Mouse (Mus musculus): Measurements from ENCODE around the gene Clpb.
A peak's percentile ranks its signal among the peaks of the same experiment; 100 is the strongest.

Gene Clpb

DNA sequence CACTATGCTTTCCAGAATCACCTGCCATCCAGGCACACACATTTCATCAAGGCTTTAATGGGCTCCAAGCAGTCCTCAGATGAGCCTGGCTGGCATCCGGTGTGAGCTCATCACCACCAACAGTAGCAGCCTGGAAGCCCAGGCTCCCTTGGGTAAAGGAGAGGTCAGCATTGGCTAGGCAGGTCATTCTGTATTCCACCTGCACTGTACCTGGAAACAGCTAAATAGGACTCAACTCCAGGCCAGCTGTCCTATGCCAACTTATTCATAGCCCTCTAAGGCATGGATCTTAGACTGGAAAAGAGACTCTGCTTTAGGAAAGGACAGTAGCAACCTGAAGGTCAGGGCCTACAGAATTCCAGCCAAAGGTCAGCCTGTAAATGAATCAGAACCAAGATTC, 68.7 kb downstream of the Clpb start:
- no peak for DNase-seq

DNA sequence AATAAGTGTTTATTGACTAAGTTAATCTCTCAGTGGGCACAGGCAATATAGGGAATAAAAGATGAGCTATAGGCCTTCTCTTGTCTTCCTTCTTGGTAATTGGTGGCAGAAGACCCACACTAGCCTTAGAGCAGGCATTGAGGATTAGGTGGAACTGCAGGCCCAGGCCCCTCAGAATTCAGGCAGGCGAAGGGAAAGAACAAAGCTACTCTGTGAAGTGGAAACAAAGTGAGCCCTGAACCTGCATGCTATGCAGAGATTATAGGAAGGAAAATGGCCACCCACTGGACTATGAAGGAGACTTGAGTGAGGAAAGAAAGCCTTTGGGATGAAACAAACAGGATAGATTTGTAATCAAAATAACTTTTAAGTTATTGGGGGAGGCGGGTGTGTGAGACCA, 69.6 kb downstream of the Clpb start:
- no peak for DNase-seq

DNA sequence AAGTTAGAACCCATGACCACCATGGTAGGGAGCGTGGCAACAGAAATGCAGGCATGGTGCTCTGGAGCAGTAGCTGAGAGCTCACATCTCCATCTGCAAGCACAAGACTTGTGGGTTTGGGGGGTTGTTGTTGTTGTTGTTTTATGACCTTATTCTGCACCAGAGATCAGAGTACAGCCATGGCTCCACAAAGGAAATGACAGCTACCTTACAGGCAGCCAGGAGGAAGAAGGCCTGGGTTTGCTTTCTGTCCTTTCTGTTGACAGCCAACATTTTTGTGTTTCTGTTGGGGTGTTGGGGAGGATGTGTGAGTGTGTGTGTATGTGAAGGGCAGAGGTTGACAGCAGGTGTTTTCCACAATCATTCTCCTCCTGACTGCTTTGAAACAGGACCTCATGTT, 71.9 kb downstream of the Clpb start:
- no peak for DNase-seq

DNA sequence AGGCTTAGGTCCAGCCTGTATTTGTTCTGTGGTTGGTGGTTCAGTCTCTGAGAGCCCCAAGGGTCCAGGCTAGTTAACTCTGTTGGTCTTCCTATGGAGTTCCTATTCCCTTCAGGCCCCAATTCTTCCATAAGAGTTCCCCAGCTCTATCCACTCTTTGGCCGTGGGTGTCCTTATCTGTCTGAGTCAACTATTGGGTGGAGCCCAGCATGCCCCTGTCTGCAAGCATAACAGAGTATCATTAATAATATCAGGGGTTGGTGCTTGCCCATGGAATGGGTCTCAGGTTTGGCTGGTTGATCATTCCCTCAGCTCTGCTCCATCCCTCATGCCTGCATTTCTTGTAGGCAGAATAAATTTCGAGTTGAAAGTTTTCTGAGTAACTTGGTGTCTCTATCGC, 74.3 kb downstream of the Clpb start:
- no peak for DNase-seq

DNA sequence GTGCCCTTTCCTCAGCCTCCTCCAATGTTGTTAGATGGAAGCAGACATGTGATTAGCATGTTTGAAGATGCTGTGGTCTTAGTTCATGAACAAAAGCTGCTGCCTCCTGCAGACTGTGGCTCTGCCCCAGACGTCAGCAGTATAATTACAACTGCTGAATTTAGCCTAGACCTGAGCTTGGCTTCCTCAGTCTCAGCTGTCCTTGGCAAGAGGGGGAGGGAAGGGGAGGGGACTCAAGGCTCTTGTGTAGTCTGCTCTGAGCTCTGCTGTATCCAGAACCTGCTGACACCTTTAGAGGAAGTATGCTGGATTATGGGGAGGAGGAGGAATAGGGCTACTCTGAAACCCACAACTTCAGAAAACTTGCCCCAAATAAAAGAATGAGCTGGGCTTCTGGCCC, 76.2 kb downstream of the Clpb start:
- no peak for DNase-seq

DNA sequence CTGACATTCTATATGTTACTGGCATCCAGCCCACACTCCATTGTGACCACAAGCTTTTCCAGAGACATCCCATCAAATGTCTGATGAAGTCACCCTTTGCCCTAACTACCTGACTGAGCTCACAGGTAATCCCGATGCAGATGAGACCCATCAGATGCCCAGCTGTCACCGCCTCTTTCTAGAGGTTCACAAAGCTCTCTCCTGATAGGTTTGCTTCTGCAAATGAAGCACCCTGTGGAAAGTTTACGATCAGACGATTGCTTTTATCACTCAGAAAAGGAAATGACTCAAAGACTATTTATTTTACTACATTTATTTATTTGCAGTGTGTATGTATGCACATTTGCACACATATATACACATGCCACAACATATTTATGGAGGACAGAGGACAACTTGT, 80.1 kb downstream of the Clpb start:
- DNase-seq: no peak

DNA sequence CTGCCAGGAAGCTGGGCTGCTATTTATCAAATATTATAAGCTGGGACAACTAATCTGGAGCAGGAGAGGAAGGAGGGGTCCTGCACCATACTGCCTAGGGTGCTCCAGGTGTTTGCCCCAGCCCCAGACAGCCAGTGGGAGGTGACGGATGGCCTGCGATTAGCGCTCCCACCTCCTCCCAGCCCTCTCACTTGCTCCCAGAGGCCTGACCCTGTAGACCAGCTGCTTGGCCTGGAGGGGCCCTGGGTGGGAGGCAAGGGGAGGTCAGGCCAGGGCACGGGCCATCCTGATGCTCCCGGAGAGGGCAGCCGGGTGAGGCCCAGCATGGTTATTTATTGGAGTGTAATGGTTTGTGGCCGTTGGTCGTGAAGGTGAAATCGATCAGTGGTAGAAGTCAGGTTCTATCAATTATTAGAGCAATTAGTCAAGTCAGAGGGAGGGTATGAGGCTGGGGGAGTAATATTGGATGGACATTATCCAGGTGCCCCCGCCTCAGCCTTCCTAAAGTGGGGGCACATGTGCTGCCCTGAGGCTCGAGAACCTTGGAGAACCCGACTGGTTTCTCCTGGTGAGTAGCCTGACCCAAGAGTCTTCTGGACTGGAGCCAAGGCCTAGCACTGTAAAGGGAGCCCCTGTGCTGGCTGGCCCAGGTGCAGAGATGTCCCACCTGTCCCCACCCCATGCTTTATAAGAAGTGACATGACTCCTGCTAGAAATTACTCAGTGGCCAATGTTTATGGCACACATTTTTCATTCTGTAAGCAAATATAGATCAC, 83.3 kb downstream of the Clpb start:
- no peak for DNase-seq

DNA sequence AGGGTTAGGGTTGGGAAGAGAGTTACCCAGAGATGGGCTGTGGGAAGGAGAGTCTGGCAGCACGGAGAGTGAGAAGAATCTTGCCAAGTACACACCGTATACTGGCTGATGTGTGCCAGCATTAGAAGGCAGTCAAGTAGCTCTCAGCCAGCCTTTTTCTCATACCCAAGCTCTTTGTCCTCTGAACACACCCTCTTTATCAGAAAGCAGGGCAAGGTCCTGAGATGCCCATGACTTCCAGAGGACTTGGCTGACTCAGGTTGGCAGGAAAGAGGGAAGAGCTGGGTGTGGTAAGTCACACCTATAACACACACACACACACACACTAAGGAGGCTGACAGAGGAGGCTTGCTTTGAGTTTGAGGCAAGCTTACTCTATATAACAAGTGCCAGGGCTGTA, 86.8 kb downstream of the Clpb start:
- no peak for DNase-seq

DNA sequence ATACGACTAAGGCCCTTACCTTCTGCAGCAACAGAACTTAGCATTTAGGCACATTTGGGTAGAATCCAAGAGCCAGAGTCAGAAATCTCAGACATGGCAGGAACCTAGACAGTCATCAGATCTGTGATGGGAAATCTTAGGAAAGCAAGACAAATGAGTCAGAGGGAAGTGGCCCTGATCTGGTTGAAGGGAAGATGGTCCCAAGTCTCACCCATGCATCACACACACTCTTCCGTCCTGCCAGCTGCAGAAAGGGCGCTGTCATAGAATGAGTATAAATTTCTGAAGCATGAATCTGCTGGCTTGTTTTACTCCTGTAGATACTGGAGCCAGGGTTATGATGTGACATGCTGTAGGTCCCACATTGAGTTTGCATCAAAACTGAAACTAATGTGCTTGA, 88.9 kb downstream of the Clpb start:
- no peak for DNase-seq

DNA sequence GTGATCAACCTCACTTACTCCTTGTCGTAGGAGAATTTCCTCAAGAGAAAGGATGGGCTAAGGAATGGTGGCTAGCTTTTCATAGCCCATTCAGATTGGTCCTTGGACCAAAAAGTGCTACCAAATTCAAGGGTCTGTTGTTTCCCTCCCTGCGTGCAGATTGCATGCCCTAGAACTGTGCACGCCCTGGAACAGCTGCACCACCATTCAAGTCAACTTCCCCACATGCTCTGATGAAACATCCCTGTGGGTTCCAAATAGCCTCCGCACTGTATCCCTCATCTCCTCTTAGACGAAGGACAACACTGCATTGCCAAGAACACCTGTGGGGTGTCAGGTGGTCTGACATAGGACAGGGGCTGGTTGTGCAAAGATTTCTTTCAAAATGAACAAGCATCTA, 90.1 kb downstream of the Clpb start:
- DNase-seq: no peak

DNA sequence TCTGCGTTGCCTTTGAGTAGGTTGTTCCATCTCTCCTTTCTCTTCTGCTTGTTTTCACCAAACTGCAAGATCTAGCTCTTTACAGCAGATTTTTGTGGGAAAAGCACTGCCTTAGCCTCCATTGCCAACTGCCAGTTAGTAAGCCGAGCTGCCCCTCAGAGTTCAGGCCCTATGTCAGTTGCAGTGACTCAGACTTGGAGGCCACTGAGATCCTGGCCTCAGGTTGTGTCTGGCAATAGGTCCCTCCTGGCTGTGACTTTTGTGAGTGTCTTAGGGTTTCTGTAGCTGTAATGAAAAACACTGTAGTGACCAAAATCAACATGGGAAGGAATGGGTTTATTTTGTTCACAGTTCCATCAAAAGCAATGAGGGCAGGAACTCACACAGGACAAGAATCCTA, 91.0 kb downstream of the Clpb start:
- no peak for DNase-seq

DNA sequence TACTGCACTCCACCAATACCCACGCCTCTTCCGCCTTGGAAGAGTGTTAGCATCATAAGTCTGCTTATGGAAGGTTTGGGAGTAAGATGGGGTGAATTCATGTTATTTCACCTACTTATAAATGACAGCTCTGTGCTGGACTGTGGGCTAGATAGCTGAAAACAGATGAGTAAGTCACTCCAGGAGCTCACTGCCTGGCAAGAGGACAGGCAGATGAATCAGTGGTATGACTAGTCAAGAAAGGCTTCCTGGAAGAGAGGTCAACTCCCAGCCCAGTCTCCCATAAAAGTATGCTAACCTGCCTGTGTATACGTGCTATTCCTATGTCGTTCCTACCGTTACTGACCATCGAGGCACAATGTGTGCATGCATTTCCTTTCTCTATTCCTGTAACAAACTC, 91.9 kb downstream of the Clpb start:
- DNase-seq: no peak

DNA sequence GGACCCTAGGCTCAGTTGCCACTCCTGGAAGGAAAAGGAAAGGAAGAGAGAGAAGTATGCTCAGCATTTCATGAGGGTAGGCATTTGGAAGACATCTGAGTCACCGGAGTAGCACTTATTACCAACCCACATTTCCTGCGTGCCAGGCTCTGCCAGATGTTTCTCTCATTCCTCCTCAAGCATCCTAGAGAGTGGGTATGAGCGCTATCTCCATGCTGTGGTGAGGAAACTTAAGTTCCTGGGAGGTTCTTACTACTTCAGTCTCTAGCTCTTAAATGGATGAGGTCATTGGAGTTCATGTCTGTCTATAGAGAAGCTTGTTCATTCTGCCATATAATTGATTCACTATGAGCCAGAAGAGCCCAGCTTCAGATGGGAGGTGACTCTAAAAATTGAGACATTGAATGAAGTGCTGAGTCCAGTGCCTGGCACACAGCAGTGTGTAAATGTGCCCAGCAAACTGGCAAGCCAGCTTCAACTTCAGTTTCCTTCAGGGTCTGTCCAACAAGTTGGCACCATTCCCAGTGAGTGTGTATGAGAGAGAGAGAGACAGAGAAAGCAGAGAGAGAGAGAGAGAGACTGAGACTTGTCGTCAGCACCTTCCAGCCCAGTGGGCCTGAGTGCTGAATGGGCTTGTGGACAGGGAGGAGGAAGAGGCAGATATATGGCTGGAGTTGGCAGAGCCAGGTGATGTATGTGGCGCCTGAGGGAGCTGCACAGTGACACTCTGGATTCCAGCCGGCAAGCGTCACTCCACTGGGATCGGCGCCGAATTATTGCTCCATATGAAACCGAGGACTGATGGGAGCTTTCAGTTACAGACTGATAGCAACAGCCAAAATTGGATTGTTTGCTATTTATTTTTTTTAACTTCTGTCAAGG, 98.7 kb downstream of the Clpb start:
- DNase-seq: peak; percentile 6

DNA sequence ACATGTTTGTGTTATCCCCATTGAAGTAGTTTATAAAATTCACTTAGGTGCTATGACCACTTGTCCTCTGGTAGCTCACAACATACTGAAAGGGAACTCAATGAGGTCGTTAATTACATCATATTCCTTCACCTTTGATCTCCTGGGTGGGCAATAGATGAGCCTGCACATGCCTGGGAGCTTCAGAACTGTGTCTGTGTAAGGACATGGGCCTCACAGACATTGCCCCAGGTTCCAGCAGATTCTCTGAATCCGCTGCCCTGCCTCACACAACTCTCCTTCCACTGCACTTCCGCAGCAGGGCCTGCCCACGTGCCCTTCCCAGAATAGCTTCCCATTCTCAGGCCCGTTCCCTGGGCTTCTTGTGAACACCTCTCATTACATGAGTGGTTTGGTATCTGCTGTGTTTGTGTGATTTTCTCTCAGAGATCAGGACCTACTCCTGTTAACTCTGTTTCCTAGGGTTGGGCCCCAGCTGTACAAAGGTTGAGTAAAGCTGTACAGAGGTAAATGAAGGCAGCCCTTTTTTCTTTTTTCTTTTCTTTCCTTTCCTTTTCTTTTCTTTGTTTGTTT, 104.0 kb downstream of the Clpb start:
- no peak for DNase-seq

DNA sequence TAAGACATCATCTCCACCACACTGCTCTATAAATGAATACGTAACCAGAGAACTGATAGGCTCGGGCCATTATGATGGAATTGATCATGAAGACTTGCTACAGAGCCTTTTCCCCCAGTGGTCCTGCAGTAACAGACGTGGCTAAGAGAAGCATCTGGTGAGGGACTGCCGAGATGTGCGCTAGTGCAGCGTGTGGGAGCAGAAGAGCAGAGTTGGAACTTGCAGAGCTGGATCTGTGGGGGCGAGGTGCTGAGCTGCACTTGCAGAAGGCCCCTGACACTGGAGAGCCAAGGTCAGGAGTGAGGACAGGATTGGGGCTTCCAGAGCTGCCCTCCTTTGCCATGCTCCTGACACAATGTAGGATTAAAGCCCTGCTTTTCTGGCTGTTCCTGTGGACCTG, 106.6 kb downstream of the Clpb start:
- no peak for DNase-seq

DNA sequence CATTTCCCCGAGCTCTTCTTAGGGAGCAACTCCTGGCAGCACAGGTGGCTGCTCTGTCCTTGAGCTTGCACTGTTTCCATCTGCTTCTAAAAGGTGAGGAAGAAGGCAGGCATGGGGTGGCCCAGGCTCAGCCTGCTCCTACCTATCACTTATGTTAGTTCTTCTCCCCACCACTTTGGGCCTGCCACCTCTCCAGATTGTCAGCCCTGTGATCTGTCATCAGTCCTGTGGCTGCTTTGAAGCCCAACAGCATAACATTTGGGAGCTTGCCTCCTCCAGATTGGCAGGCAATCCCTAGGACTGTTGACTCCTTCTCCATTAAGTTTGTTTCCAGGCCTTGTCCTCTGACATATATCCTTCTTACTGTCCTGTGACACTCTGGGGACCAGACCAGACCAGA, 108.2 kb downstream of the Clpb start:
- no peak for DNase-seq

DNA sequence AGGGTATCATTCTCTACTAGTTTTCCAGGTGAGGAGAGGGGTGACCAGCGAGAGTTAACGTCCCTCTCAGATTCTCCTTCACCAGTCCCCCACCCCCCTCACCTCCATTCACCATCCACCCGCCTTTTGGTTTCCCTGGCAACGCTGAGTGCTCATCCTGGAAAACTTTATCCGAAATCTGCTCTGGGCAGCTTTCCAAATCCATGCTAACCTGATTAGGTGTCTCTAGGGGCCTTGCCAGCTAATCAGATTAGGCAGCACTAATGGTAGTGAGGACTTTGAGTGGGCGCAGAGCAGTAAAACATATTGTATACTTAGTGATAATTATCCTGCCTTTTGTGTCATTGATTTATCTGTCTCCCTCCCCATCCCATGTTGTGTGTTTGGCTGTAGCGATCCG, 109.3 kb downstream of the Clpb start:
- no peak for DNase-seq

DNA sequence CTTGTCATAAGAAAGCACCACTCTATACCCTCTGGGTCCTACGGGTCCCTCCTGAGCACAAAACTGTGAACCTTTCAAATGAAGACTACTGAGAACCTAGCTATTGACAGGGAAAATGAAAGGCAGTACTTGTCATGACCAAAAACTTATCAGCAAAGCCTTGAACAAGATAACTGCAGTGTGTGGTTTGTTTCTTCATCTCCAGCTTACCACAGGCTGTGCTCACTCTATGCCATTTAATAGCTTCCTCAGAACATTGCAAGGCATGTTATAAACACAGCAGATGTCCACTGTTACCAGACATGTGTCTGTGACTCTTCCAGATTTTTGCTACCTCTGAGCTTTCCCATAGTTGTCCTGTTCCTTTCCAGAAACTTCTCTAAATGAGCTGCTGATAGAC, 113.6 kb downstream of the Clpb start:
- DNase-seq: no peak

DNA sequence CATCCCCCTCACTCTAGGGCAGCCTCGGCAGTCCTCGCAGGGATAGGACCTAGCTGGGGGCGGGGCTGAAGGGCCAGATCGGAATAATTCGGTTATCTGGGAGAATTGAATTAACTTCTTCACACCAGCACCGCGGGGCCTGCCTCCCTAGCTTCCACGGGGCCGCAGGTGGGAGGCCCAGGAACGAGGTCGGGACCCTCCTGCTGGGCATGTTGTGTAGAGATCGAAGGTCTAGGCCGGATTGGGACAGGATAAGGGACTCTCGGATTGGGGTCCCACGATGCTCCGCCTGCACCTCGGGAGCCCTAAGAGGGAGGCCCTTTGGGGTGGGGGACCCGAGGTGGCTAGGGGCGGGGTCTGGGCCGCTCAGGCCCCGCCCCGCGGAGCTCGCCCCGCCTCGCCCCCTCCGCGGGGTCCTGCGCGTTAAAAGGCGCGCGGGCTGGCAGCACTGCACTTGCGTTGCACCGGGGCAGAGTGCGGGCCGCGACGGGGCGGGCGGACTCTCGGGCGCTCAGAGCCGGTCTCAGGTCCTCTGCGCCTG, 154.5 kb downstream of the Clpb start, which contains the start of gene Phox2a:
Gene Phox2a, plus strand, starts transcription at position 453 of the 541 bp plus-strand sequence.
- no peak for DNase-seq

DNA sequence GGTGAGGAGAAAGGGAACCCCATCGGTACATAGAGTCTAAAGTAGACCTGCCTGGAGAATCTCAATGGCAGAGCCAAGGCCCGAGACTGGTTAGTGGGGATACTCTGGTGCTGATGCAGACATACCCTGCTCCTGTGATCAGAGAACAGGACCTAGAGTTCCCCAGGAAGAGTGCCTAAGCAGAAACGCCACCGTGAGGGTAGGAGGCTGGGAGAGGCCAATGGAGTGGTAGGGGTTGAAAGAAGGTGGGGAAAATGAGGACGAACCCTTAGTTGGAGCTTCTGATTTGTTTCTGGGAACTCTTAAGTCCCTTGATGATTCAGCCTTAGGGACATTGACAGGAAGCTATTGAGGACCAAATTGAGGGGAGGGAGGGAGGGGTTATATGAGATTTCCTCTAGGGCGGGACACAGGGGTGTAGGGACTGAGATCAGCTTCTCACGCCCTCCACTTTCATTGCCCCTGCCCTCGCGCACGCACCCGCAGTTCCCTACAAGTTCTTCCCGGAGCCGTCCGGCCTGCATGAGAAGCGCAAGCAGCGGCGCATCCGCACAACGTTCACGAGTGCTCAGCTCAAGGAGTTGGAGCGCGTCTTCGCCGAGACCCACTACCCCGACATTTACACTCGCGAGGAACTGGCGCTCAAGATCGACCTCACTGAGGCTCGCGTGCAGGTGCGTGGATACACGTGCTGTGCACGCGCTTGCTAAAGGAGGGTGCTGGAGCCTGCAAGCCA, 157.0 kb downstream of the Clpb start:
- DNase-seq: no peak

DNA sequence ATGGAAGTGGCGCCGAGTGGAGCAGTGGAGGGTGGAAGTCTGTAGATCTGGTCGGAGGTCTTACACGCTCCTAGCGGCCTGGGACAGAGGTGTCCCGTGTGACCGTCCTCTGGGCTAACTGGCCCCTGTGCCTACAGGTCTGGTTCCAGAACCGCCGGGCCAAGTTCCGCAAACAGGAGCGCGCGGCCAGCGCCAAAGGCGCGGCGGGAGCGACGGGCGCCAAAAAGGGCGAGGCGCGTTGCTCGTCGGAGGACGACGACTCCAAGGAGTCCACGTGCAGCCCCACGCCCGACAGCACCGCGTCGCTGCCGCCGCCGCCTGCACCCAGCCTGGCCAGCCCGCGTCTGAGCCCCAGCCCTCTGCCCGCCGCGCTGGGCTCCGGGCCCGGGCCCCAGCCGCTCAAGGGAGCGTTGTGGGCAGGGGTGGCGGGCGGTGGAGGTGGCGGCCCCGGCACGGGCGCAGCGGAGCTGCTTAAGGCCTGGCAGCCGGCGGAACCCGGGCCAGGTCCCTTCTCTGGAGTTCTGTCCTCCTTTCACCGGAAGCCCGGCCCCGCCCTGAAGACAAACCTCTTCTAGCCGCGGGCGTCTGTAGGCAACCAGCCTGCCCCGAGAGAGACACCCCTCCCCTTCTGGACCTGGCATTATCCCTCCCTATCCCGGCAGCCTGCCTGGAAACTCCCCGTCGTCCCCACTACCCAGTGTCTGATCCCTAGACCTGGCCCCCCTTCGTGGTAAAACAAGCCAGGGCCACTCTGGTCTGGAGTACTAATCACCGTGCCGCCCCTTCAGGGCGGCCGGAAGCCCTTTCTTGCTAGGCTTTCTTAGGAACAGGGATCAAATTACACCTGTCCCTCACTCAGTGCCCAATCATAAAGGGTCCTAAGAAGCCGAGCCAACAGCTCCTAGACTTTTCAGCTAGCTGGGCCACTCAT, 158.4 kb downstream of the Clpb start:
- DNase-seq: no peak
